Mouse (Mus musculus) C2C12 (cell line): ENCODE measurements around the gene Patj.

Source experiments
- CEBPB ChIP-seq: IDR thresholded peaks from one replicate; pipeline ENCODE4 v1.6.1; 2011; ENCODE audit warnings: low read depth, mild to moderate bottlenecking, control low read depth, moderate library complexity
- CTCF ChIP-seq: IDR thresholded peaks from one replicate; pipeline ENCODE4 v1.5.1; 2011; ENCODE audit not compliant: control insufficient read depth, insufficient read depth, insufficient read length
- FOSL1 ChIP-seq: IDR thresholded peaks from one replicate; pipeline ENCODE4 v1.8.0; 2011; ENCODE audit warnings: mild to moderate bottlenecking, low read length; ENCODE audit not compliant: poor library complexity, insufficient read depth, severe bottlenecking
- MAX ChIP-seq: IDR thresholded peaks from one replicate; pipeline ENCODE4 v1.6.1; 2011; ENCODE audit warnings: mild to moderate bottlenecking, control low read depth
- MYOG ChIP-seq: IDR thresholded peaks from one replicate; pipeline ENCODE4 v1.6.1; 2011; ENCODE audit not compliant: control insufficient read depth, insufficient read length; ENCODE audit errors: extremely low read depth

- TF ChIP-seq CTCF = no peak
- no peak for TF ChIP-seq MAX
- TF ChIP-seq MYOG = no peak
- TF ChIP-seq CEBPB = no peak
- TF ChIP-seq FOSL1 = no peak
These were observed 41.2 kb downstream of the Patj start for GRCm38 (mm10) chr4:98436664-98437363.
